Mouse (Mus musculus) heart, embryonic 15.5 days (tissue): ENCODE data around the gene Tat. TPM values are rescaled to one million over a fixed set of nuclear protein-coding genes. Genes with fewer than 3 reads are reported as not detected.
A peak's percentile ranks its signal among the peaks of the same experiment; 100 is the strongest.

Source experiments
- ATAC-seq: fragments of 200-750 bp; cut with Nextera tagmentation; replicated peaks from 2 replicates; pipeline ENCODE4 v1.8.0; 2017; ENCODE audit warnings: low read depth, moderate TSS enrichment; ENCODE audit not compliant: insufficient number of reproducible peaks, insufficient read depth, low FRiP score
- H3K27ac ChIP-seq: fragments of 300-500 bp; sonication (generic); 2 replicates; pipeline ENCODE4 v1.5.1; 2015; ENCODE audit warnings: mild to moderate bottlenecking, inconsistent platforms
- H3K27me3 ChIP-seq: fragments of 300-500 bp; sonication (generic); 2 replicates; pipeline ENCODE4 v1.6.1; 2015; ENCODE audit warnings: inconsistent platforms
- H3K36me3 ChIP-seq: fragments of 300-500 bp; sonication (generic); 2 replicates; pipeline ENCODE4 v1.6.1; 2015; ENCODE audit warnings: mild to moderate bottlenecking, inconsistent platforms
- H3K4me1 ChIP-seq: fragments of 300-500 bp; sonication (generic); replicated peaks from 2 replicates; pipeline ENCODE4 v1.6.1; 2015; ENCODE audit warnings: inconsistent platforms
- H3K4me2 ChIP-seq: fragments of 300-500 bp; sonication (generic); 2 replicates; pipeline ENCODE4 v1.6.1; 2015; ENCODE audit warnings: inconsistent platforms, mild to moderate bottlenecking, moderate library complexity
- H3K4me3 ChIP-seq: fragments of 300-500 bp; sonication (generic); 2 replicates; pipeline ENCODE4 v1.5.1; 2015; ENCODE audit warnings: mild to moderate bottlenecking, inconsistent platforms
- H3K9ac ChIP-seq: fragments of 300-500 bp; sonication (generic); 2 replicates; pipeline ENCODE4 v1.6.1; 2015; ENCODE audit warnings: mild to moderate bottlenecking, inconsistent platforms
- H3K9me3 ChIP-seq: fragments of 300-500 bp; sonication (generic); replicated peaks from 2 replicates; pipeline ENCODE4 v1.6.1; 2016; ENCODE audit warnings: inconsistent platforms
- WGBS: fragments of 180-500 bp; shearing (Covaris S2); methylation state at CpG from one replicate; pipeline ENCODE4 v1.1.7; 2015; ENCODE audit warnings: mixed read lengths; 5-methylcytosine and 5-hydroxymethylcytosine counted together
- polyA plus RNA-seq: library from polyadenylated mRNA; unstranded; fragments of >200 nt; fragmentation: Nextera tagmentation; extraction: Ambion mirVana; gene quantifications from 2 replicates; pipeline ENCODE4 v1.2.1, GENCODE M21; 2015

The Tat gene
- 0.11 and 0.21 TPM in 2 replicates for polyA plus RNA-seq

GRCm38 (mm10) chr8:109990224-109990623, at the start of gene Tat:
TSS of gene Tat (plus strand) at chr8:109990437.
- H3K27me3 ChIP-seq = no peaks in the 10 kb centered on the region; the same call in 1 of the 2 replicates
- no peaks in the 10 kb centered on the region for H3K9me3 ChIP-seq
- H3K4me3 ChIP-seq = no peak within 1 kb of the TSS
- no peak for ATAC-seq
- no peaks in the 10 kb centered on the region for H3K4me1 ChIP-seq
- H3K4me2 ChIP-seq = no peak within 1 kb of the TSS
- WGBS = 72% methylated on average over 8 of the region's 8 CpGs
- no peaks in the 10 kb centered on the region for H3K36me3 ChIP-seq
- no peak within 1 kb of the TSS for H3K27ac ChIP-seq
- no peak within 1 kb of the TSS for H3K9ac ChIP-seq

GRCm38 (mm10) chr8:109941606-109942360, 48.5 kb upstream of the Tat start:
- H3K9me3 ChIP-seq = no peaks in the 10 kb centered on the region
- no peak overlapping the region for H3K27ac ChIP-seq
- no peak overlapping the region for H3K4me3 ChIP-seq
- 62% methylated on average over 2 of the region's 2 CpGs for WGBS
- H3K4me2 ChIP-seq = no peak overlapping the region
- no peak for ATAC-seq
- H3K4me1 ChIP-seq = peaks cover 6% of the 10 kb centered on the region; the same call in 1 of the 2 replicates
- H3K27me3 ChIP-seq = no peaks in the 10 kb centered on the region
- no peak overlapping the region for H3K9ac ChIP-seq
- H3K36me3 ChIP-seq = peaks cover 30% of the 10 kb centered on the region

- WGBS = 48% methylated on average over 9 of the region's 9 CpGs
- no peak for ATAC-seq
Observed at GRCm38 (mm10) chr8:109945153-109945632, 45.0 kb upstream of the Tat start.

GRCm38 (mm10) chr8:109945694-109946093, 44.5 kb upstream of the Tat start:
- no peak overlapping the region for H3K4me3 ChIP-seq
- H3K27me3 ChIP-seq = peaks cover 27% of the 10 kb centered on the region
- no peak overlapping the region for H3K4me2 ChIP-seq
- H3K36me3 ChIP-seq = peaks cover 6% of the 10 kb centered on the region; the same call in 1 of the 2 replicates
- no peak overlapping the region for H3K27ac ChIP-seq
- H3K9ac ChIP-seq = no peak overlapping the region
- ATAC-seq = no peak
- 70% methylated on average over 7 of the region's 7 CpGs for WGBS
- H3K4me1 ChIP-seq = peaks cover 16% of the 10 kb centered on the region
- no peaks in the 10 kb centered on the region for H3K9me3 ChIP-seq

More at GRCm38 (mm10) chr8:109945153-109945632, 45.0 kb upstream of the Tat start:
- no peak overlapping the region for H3K9ac ChIP-seq
- H3K27me3 ChIP-seq = peaks cover 24% of the 10 kb centered on the region
- no peak overlapping the region for H3K27ac ChIP-seq
- peaks cover 11% of the 10 kb centered on the region; the same call in 1 of the 2 replicates for H3K36me3 ChIP-seq
- no peak overlapping the region for H3K4me2 ChIP-seq
- no peak overlapping the region for H3K4me3 ChIP-seq
- no peaks in the 10 kb centered on the region for H3K9me3 ChIP-seq
- H3K4me1 ChIP-seq = peaks cover 16% of the 10 kb centered on the region

GRCm38 (mm10) chr8:109946272-109946671, 44.0 kb upstream of the Tat start:
- H3K27ac ChIP-seq = no peak overlapping the region
- no peak overlapping the region for H3K4me3 ChIP-seq
- no peaks in the 10 kb centered on the region for H3K9me3 ChIP-seq
- peaks cover 28% of the 10 kb centered on the region for H3K27me3 ChIP-seq
- no peak for ATAC-seq
- H3K9ac ChIP-seq = no peak overlapping the region
- peaks cover 16% of the 10 kb centered on the region for H3K4me1 ChIP-seq
- peaks cover under 1% of the 10 kb centered on the region; the same call in 1 of the 2 replicates for H3K36me3 ChIP-seq
- 86% methylated on average over 7 of the region's 7 CpGs for WGBS
- no peak overlapping the region for H3K4me2 ChIP-seq

GRCm38 (mm10) chr8:109947447-109948284, 42.6 kb upstream of the Tat start:
- ATAC-seq = no peak
- Histone ChIP-seq H3K4me1 (peaks cover 11% of the 10 kb centered on the region), H3K36me3 (no peaks in the 10 kb centered on the region), H3K9ac (peak overlapping the region; percentile 23; the same call in 1 of the 2 replicates), H3K4me3 (peak overlapping the region; percentile 42), H3K4me2 (peak overlapping the region; percentile 62), H3K27me3 (peaks cover 30% of the 10 kb centered on the region), H3K9me3 (no peaks in the 10 kb centered on the region), H3K27ac (no peak overlapping the region)
- 3% methylated on average over 26 of the region's 26 CpGs for WGBS

GRCm38 (mm10) chr8:109948285-109948564, 42.0 kb upstream of the Tat start:
- no peak overlapping the region for H3K27ac ChIP-seq
- peaks cover 11% of the 10 kb centered on the region for H3K4me1 ChIP-seq
- no peaks in the 10 kb centered on the region for H3K36me3 ChIP-seq
- H3K4me2 ChIP-seq = peak overlapping the region; percentile 62
- 0 out of 2 replicates have a peak overlapping the region, but pooled peaks have one; percentile 23 for H3K9ac ChIP-seq
- ATAC-seq = no peak
- H3K4me3 ChIP-seq = peak overlapping the region; percentile 42
- peaks cover 36% of the 10 kb centered on the region for H3K27me3 ChIP-seq
- no peaks in the 10 kb centered on the region for H3K9me3 ChIP-seq
- 6% methylated on average over 19 of the region's 19 CpGs for WGBS

- H3K27ac ChIP-seq = no peak overlapping the region
- no peak overlapping the region for H3K9ac ChIP-seq
- no peaks in the 10 kb centered on the region for H3K36me3 ChIP-seq
- WGBS = 56% methylated on average over 7 of the region's 7 CpGs
- H3K27me3 ChIP-seq = peaks cover 38% of the 10 kb centered on the region
- no peak for ATAC-seq
- H3K4me2 ChIP-seq = no peak overlapping the region
- no peaks in the 10 kb centered on the region for H3K9me3 ChIP-seq
- no peak overlapping the region for H3K4me3 ChIP-seq
- H3K4me1 ChIP-seq = peaks cover 13% of the 10 kb centered on the region
Observed at GRCm38 (mm10) chr8:109952171-109952570, 38.1 kb upstream of the Tat start.

- Histone ChIP-seq H3K4me1 (peaks cover 15% of the 10 kb centered on the region), H3K4me2 (no peak overlapping the region), H3K36me3 (no peaks in the 10 kb centered on the region), H3K4me3 (no peak overlapping the region), H3K9ac (no peak overlapping the region), H3K27me3 (peaks cover 25% of the 10 kb centered on the region; the same call in 1 of the 2 replicates), H3K27ac (no peak overlapping the region), H3K9me3 (no peaks in the 10 kb centered on the region)
- WGBS = 63% methylated on average over 13 of the region's 13 CpGs
- no peak for ATAC-seq
Observed at GRCm38 (mm10) chr8:109954486-109954948, 35.7 kb upstream of the Tat start.

- peak; percentile 39; the same call in 1 of the 2 replicates for ATAC-seq
- H3K36me3 ChIP-seq = no peaks in the 10 kb centered on the region
- H3K9me3 ChIP-seq = no peaks in the 10 kb centered on the region
- WGBS = 10% methylated on average over 16 of the region's 16 CpGs
- no peak overlapping the region for H3K9ac ChIP-seq
- no peak overlapping the region for H3K27ac ChIP-seq
- peaks cover 24% of the 10 kb centered on the region for H3K4me1 ChIP-seq
- H3K27me3 ChIP-seq = peaks cover 41% of the 10 kb centered on the region
- H3K4me3 ChIP-seq = peak overlapping the region; percentile 15; the same call in 1 of the 2 replicates
- H3K4me2 ChIP-seq = peak overlapping the region; percentile 44
Observed at GRCm38 (mm10) chr8:109957167-109958028, 32.8 kb upstream of the Tat start.
